ENCODE assay signal across 8 mouse cellular contexts in the genomic region with DNA sequence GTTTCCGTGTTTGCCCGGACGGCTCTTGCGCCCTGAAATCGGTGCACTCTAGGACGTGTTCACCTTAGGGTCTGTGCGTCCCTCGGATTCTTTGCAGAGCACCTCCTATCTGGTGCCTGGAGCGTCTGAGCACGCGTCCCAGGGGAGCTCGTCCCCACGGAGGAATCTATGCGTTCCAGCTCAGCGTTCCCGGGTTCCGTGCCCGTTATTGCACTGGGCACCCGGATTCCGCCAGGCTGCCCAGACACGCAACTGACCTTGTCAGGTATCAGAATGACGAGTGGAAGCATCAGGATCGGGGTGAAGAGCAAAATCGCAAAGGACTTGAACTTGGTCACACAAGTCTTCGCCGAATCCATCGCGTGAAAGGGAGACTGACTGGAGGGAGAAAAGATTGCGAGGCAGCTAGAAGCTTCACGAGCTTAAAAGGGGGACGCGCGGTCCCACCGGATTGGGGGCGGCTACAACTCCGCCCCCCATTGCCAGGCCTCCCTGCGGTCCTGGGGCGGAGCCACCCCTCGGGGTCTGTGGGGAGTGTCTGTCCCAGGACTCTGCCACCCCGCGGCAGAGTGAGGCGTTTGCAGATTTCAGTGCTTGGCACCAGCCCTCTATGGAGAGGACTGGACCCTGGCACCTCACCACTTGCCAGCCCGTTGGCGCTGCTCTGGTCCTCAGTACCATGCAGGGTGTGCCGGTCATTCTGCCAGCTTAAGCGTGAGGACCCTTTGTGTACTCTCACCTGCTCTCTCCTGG. TPM values are rescaled to one million over a fixed set of nuclear protein-coding genes. Genes with fewer than 3 reads are reported as not detected.
DNase-seq lines count a peak whose midpoint lies in the region; ATAC-seq and TF ChIP-seq lines count a peak whose summit lies in the region.

No protein-coding gene starts in this region.

- ATAC-seq in heart, embryonic 16.5 days (replicated peaks; ENCODE audit: extremely low read depth, insufficient read depth, low FRiP score): peak; percentile 86
- 0 out of 2 replicates have a peak, but pooled peaks have one; percentile 45 for ATAC-seq in liver, embryonic 13.5 days (ENCODE audit: low read depth)
- ATAC-seq in neural tube, embryonic 11.5 days (ENCODE audit: insufficient read depth, low FRiP score, low TSS enrichment): peak; percentile 85

- no peaks in the 10 kb centered on the region for H3K9me3 ChIP-seq in heart, embryonic 16.5 days (replicated peaks; ENCODE audit: control insufficient read depth, low read length)
- H3K9me3 ChIP-seq in liver, embryonic 13.5 days (replicated peaks): no peaks in the 10 kb centered on the region
- no peaks in the 10 kb centered on the region for H3K9me3 ChIP-seq in neural tube, embryonic 11.5 days (ENCODE audit: control insufficient read depth, low read length)

- H3K4me3 ChIP-seq in heart, embryonic 16.5 days (ENCODE audit: low read length): peak overlapping the region; percentile 59
- H3K4me3 ChIP-seq in liver, embryonic 13.5 days (replicated peaks): peak overlapping the region; percentile 42
- H3K4me3 ChIP-seq in neural tube, embryonic 11.5 days (ENCODE audit: low read depth, low read length): peak overlapping the region; percentile 40

- peak; percentile 7 to 9 for DNase-seq in CD8-positive naive resting alpha-beta T cell, adult 2 months (ENCODE audit: low read depth in 2 of 2, low spot score in 2 of 2)
- peak; percentile 84 for DNase-seq in brain, embryonic 14.5 days (ENCODE audit: low read depth)
- DNase-seq in fibroblast of lung, adult 2 months (ENCODE audit: low read depth): peak; percentile 22
- peak; percentile 65 for DNase-seq in kidney, postnatal 14 days
- DNase-seq in liver, embryonic 13.5 days: no peak
- DNase-seq in neural tube, embryonic 11.5 days (ENCODE audit: low spot score): peak; percentile 76
- DNase-seq in thymus, adult 18-20 months: peak; percentile 18 to 36

- peaks cover 31% of the 10 kb centered on the region for H3K27me3 ChIP-seq in heart, embryonic 16.5 days (ENCODE audit: control insufficient read depth, insufficient read depth, low read length)
- peaks cover 57% of the 10 kb centered on the region for H3K27me3 ChIP-seq in liver, embryonic 13.5 days
- peaks cover 29% of the 10 kb centered on the region for H3K27me3 ChIP-seq in neural tube, embryonic 11.5 days (ENCODE audit: control insufficient read depth, insufficient read depth, low read length)

- TF ChIP-seq POLR2A in brain, embryonic 14.5 days (IDR thresholded peaks at IDR 0.05; ENCODE audit: borderline replicate concordance, extremely low read depth, insufficient read depth, insufficient read length, poor library complexity, severe bottlenecking): no peak

- H3K36me3 ChIP-seq in heart, embryonic 16.5 days (ENCODE audit: control insufficient read depth, insufficient read depth): no peaks in the 10 kb centered on the region
- no peaks in the 10 kb centered on the region for H3K36me3 ChIP-seq in liver, embryonic 13.5 days
- no peaks in the 10 kb centered on the region for H3K36me3 ChIP-seq in neural tube, embryonic 11.5 days (ENCODE audit: control insufficient read depth, insufficient read depth, low read length)

- peak; percentile 59 for TF ChIP-seq CTCF in brain, embryonic 14.5 days (IDR thresholded peaks at IDR 0.05; ENCODE audit: borderline replicate concordance, extremely low read depth, insufficient read depth, insufficient read length)

- under 1% methylated on average over 46 of the region's 46 CpGs for WGBS in heart, embryonic 16.5 days
- WGBS in liver, embryonic 13.5 days (ENCODE audit: insufficient replicate concordance): 2% methylated on average over 46 of the region's 46 CpGs
- WGBS in neural tube, embryonic 11.5 days: 1% methylated on average over 46 of the region's 46 CpGs

- peak overlapping the region; percentile 98 for H3K4me2 ChIP-seq in heart, embryonic 16.5 days (ENCODE audit: low read depth, low read length)
- H3K4me2 ChIP-seq in liver, embryonic 13.5 days: peak overlapping the region; percentile 59
- H3K4me2 ChIP-seq in neural tube, embryonic 11.5 days (ENCODE audit: low read depth): peak overlapping the region; percentile 74

- peak overlapping the region; percentile 68 for H3K9ac ChIP-seq in heart, embryonic 16.5 days (ENCODE audit: low read length)
- 0 out of 2 replicates have a peak overlapping the region, but pooled peaks have one; percentile 5 for H3K9ac ChIP-seq in liver, embryonic 13.5 days
- H3K9ac ChIP-seq in neural tube, embryonic 11.5 days (ENCODE audit: low read length): peak overlapping the region; percentile 41

- H3K27ac ChIP-seq in heart, embryonic 16.5 days (ENCODE audit: low read length): no peak overlapping the region
- no peak overlapping the region for H3K27ac ChIP-seq in liver, embryonic 13.5 days
- H3K27ac ChIP-seq in neural tube, embryonic 11.5 days (ENCODE audit: low read depth, low read length): no peak overlapping the region

- peaks cover 12% of the 10 kb centered on the region for H3K4me1 ChIP-seq in heart, embryonic 16.5 days (ENCODE audit: control insufficient read depth, insufficient read depth, low read length)
- peaks cover 10% of the 10 kb centered on the region for H3K4me1 ChIP-seq in liver, embryonic 13.5 days (replicated peaks)
- no peaks in the 10 kb centered on the region for H3K4me1 ChIP-seq in neural tube, embryonic 11.5 days (ENCODE audit: control insufficient read depth, insufficient read depth, low read length)

RNA-seq across cellular contexts. Expression of a gene that starts 0.6 kb away (rescaled TPM):
- polyA plus RNA-seq in brain, embryonic 14.5 days (2012; rRNA removed): 0.93 and 2.8 TPM in 2 replicates
- polyA plus RNA-seq in heart, embryonic 16.5 days (2015; fragmentation: Nextera tagmentation; extraction: Ambion mirVana): 0.10 and 0.18 TPM in 2 replicates
- not detected in 2 replicates for polyA plus RNA-seq in liver, embryonic 13.5 days (2015; fragmentation: Nextera tagmentation; extraction: Ambion mirVana)
- polyA plus RNA-seq in neural tube, embryonic 11.5 days (2014; fragmentation: Nextera tagmentation; extraction: Ambion mirVana): 0.46 TPM in 1 of 2 replicates, not detected in the other

RNA-seq across cellular contexts. Expression of a gene that starts 35.0 kb away (rescaled TPM):
- polyA plus RNA-seq in brain, embryonic 14.5 days (2012; rRNA removed): 0.62 and 1.4 TPM in 2 replicates
- polyA plus RNA-seq in heart, embryonic 16.5 days (2015; fragmentation: Nextera tagmentation; extraction: Ambion mirVana): 8.5 and 14.4 TPM in 2 replicates
- 2.7 and 4.0 TPM in 2 replicates for polyA plus RNA-seq in liver, embryonic 13.5 days (2015; fragmentation: Nextera tagmentation; extraction: Ambion mirVana)
- polyA plus RNA-seq in neural tube, embryonic 11.5 days (2014; fragmentation: Nextera tagmentation; extraction: Ambion mirVana): 1.3 and 1.6 TPM in 2 replicates

RNA-seq across cellular contexts. Expression of a gene that starts 47.9 kb away (rescaled TPM):
- polyA plus RNA-seq in brain, embryonic 14.5 days (2012; rRNA removed): not detected in 2 replicates
- polyA plus RNA-seq in heart, embryonic 16.5 days (2015; fragmentation: Nextera tagmentation; extraction: Ambion mirVana): not detected in 2 replicates
- polyA plus RNA-seq in liver, embryonic 13.5 days (2015; fragmentation: Nextera tagmentation; extraction: Ambion mirVana): not detected in 2 replicates
- not detected in 2 replicates for polyA plus RNA-seq in neural tube, embryonic 11.5 days (2014; fragmentation: Nextera tagmentation; extraction: Ambion mirVana)

RNA-seq across cellular contexts. Expression of a gene that starts 51.0 kb away (rescaled TPM):
- polyA plus RNA-seq in brain, embryonic 14.5 days (2012; rRNA removed): 33.8 and 52.6 TPM in 2 replicates
- 29.5 and 30.8 TPM in 2 replicates for polyA plus RNA-seq in heart, embryonic 16.5 days (2015; fragmentation: Nextera tagmentation; extraction: Ambion mirVana)
- polyA plus RNA-seq in liver, embryonic 13.5 days (2015; fragmentation: Nextera tagmentation; extraction: Ambion mirVana): 15.1 and 16.8 TPM in 2 replicates
- 50.3 and 51.0 TPM in 2 replicates for polyA plus RNA-seq in neural tube, embryonic 11.5 days (2014; fragmentation: Nextera tagmentation; extraction: Ambion mirVana)

RNA-seq across cellular contexts. Expression of a gene that starts 59.0 kb away (rescaled TPM):
- polyA plus RNA-seq in brain, embryonic 14.5 days (2012; rRNA removed): 66.5 and 78.4 TPM in 2 replicates
- polyA plus RNA-seq in heart, embryonic 16.5 days (2015; fragmentation: Nextera tagmentation; extraction: Ambion mirVana): 149 and 160 TPM in 2 replicates
- polyA plus RNA-seq in liver, embryonic 13.5 days (2015; fragmentation: Nextera tagmentation; extraction: Ambion mirVana): 94.7 and 97.9 TPM in 2 replicates
- 163 and 169 TPM in 2 replicates for polyA plus RNA-seq in neural tube, embryonic 11.5 days (2014; fragmentation: Nextera tagmentation; extraction: Ambion mirVana)

Comparison
In these comparisons a context has a peak if more than half of its experiments do, and no peak if none do; other contexts are left out.
1. H3K9ac ChIP-seq: peak in every context shown above with its lines; median percentile 68 in heart, embryonic 16.5 days; 41 in neural tube, embryonic 11.5 days; 5 in liver, embryonic 13.5 days.